Mouse (Mus musculus) spleen, postnatal 36 days (tissue): ENCODE results near the gene Sun1.

Source experiments
- DNase-seq, 2 experiments: peaks; one replicate each; pipeline ENCODE4 v3.0.0; 2022; ENCODE audit warnings: low spot score in 2 of 2, mixed read lengths in 1 of 2

The Sun1 gene

DNA sequence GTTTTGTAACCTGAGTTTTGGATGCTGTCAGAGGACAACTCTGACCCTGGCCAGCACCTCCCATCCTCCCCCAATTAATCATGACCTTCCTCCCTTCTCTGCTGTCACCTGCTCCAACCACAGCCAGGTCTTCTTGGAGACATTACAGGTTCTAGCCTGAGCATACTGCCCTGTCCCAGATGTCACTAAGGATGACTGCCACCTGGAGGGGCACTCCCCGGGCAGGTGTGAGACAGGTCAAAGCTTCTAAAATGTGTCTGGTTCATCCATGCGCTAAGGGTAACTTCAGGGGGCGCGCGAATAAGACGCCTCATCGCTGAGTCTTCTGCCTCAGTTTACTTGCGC, 51.3 kb downstream of the Sun1 start:
- no peak for DNase-seq

DNA sequence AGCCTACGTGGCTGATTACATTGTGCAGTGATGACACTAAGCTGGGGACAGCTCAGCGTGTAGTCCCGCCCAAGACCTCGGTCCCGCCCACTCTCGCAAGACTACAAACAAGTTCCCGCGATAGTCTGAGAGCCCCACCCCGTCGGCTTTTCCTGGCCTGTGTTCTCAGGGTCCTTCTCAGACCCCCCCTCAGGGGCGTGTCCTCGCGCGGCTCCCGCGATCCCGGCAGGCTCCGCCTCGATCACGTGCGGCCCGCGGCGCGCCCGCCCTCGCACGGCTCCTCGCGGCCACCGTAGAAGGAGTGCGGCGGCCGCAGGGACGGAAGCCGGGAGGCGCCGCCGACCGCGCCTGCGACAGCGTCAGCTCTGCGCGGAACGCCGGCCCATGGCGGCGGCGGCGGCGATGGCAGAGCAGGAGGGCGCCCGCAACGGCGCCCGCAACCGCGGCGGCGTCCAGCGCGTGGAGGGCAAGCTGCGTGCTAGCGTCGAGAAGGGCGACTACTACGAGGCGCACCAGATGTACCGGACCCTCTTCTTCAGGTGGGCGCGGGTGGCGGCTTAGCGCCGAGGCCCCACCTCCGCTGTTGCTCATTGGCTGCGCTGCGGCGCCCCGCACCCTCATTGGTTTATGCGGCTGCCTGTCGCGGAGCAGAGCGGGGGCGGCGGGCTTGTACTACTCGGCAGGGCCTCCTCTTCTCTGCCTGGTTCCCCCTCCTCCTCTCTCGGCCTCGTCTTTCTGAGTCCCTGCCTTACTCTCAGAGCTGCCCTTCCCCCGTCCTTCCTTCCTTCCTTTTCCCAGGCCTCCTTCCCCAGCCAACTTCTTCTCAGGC, 51.9 kb downstream of the Sun1 start, which contains the start of gene Get4:
Gene Get4 (plus strand): TSS at position 244 of the 829 bp plus-strand sequence.
- peak; percentile 99 to 100 for DNase-seq

DNA sequence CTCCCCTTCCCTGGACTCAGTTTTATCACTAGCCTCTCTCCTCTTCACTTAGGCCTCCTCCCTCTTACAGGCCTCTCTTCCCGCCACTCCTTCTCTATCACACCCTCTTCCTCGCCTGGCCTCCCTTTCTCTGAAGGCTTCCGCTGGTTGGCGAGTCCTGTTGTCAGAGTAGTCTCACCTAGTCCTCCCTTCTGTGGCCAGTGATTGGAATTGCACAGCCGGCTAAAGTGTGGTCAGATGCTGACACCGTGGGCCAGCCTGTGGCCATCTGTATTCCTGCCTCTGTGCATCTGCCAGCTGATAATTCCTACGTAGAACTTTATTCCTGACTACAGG, 52.4 kb downstream of the Sun1 start:
- no peak for DNase-seq

DNA sequence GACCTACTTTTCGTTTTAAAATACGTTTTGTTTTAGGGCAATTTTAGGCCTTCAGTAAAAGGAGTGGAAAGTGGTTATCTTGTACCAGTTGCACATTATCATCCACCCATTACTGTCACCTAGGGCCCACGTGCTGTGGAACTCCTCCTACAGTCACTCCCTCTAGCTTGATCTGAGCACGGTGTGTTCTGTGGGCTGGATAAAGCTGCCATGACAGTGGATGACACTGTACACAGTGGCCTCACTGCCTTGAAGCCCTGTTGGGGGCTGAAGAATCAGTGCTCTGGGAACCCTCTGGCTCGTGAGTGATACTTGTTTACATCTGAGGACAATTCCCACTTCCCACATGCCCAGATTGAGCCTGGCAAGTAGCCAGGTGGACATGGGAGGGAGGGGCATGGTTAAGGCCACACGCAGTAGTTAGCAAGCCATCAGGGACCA, 52.9 kb downstream of the Sun1 start:
- DNase-seq = peak; percentile 12 to 39

DNA sequence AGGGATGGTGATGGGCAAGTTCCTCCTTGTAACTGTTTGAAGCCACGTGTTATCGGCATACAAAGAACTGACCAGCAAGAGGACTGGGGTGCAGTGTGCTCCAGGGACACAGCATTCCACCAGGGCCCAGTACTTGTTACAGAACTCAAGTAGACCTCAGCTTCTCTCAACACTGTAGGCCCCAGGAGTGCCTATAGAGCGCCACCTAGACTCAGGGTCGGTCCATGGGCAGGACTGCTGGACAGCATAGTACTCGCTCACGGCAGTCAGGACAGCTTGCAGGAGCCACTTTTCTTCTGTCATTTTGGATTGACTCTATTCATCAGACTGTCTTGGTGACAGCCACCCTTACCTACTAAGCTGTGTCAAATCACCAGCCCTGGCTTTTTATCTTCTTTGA, 54.5 kb downstream of the Sun1 start:
- DNase-seq = no peak

DNA sequence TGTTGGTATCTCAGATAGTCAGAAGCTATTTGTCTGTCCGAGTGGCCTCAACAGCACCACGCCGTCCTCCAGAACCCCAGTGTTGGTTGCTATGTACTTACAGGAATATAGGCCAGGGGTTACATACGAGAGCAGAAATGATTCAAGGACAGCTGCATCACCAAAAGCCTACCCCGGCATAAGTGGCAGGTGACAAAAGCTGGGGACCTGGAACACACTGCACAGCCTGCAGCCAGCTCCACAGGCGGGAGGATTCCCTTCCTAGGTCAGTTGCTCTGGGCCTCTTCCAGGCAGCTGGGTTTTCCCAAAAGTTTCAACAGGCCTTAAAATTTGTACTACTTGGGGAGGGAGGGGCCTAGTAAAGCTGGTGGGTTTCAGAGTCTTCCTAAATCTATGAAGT, 55.3 kb downstream of the Sun1 start:
- DNase-seq = no peak

DNA sequence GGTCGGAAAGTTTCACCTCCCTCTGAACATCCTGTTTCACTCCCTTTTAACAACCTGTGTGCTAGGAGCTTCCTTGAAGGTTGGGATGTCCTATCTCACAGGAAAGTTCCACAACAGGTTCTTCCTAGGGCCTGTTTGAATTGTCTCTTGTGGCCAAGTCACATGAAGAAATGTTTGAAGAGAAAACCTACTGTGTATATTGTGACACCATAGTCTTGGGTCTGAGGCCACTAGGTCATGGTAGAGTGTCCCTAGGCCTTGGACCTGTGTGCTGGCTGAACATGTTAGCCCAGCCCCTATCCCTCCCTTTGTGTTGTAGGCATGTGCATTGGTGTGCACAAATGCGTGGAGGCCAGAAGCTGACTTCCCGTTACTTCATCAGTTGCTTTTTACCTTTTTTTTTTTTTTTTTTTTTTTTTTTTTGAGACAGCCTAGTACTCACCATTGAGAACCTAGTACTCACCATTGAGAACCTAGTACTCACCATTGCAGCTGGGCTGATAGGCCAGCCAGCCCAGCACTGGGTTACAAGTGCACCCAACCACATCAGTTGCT, 55.9 kb downstream of the Sun1 start:
- DNase-seq = peak in 1 of 2 experiments; percentile 17

DNA sequence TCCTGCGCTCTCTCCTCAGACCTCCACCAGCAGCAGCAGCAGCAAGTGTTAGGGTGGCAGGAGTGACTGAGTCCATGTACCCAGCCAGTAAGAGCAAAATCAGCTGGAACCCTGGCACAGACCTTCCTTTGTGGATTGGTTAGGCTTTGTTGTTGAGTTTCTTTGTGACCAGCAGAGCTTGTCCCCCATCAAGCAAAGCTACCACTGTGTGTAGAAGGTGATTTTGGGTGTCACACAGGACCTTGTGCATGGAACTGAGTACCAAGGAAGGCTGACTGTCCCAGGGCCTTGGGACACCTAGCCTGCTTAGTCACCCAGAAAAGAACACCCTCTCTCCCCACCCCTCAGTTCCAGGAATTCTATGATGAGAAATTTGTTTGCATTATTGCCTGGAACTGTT, 56.8 kb downstream of the Sun1 start:
- DNase-seq = no peak

DNA sequence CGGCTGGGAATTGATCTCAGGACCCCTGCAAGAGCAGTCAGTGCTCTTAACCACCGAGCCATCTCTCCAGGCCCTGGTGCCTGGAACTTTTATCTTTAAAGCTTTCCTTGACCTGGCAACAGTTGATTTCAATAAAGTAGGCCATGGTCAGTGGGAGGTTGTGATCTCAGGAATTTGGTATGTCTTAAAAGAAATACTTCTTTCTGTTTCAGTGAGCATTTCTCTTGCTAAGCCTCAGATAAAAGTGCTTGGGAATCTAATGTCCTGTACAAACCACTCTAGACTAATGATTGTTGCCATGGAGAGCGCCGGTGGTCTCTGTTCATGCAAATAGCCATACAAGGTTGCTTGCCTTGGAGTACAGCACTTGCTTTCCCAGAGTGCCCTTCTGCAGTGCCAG, 57.4 kb downstream of the Sun1 start:
- DNase-seq = no peak

DNA sequence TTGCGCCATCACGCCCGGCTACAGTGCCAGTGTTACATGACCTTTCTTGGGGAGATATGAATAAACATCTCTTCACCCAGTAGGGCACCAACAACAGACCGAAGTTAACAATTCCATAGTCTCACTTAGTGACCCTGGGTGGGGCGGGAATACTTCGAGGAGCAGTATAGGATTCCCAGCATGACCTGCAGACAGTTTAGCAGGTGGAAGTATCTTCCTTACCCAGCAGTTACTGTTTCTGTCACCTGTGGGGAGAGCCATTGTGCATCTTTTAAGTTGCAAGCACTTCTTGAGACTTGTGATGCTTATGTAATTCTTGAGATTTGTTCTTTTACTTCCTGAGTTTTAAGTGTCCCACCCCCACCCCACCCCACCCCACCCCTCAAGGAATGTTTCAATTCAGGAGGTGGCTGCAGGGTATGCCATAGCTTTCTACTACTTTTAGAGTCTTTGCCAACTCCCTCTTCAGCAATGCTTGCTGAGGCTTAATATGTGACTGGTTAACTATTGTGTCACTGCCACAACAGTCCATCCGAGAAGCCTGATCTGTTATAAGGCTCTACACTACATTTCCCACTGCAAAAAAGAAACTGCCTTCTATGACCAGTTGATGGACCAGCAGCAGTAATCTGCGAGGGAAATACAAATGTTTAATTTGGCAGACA, 58.1 kb downstream of the Sun1 start:
- no peak for DNase-seq

DNA sequence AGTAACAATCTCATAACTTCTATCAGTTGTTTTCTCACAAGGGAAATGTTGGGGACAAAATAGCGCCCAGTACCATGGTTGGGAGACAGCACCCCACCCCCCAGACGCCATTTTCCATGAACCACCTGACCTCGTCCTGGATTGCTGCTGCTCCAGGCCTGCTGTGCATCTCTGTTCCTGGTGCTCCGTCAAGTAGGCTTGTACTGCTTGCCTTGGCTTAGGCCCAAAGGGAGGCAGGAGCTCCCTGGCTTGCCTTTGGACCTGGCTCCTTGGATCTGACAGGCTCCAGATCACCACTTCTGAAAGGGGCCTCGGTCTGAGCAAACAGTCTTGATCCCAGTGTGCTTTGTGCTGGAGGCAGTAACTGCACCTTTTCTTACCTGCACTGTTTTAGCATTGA, 59.4 kb downstream of the Sun1 start:
- no peak for DNase-seq

DNA sequence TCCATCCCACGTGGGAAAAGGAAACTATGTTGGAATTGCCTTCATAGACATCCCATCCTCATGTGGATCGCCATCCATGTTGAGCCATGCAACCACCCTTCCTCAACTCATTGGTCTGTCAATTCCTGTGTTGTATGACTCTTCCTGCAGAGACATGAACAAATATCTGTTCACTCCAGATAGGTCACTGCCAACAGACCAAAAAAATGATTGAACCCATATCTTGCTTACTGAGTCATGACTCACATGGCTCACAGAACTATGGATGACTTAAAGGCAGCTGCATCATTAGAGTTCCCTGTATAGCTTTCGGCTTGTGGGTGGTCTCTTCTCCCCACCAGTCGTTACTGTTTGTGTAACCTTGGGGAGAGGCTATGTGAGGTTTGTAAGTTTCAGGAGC, 61.0 kb downstream of the Sun1 start:
- no peak for DNase-seq

DNA sequence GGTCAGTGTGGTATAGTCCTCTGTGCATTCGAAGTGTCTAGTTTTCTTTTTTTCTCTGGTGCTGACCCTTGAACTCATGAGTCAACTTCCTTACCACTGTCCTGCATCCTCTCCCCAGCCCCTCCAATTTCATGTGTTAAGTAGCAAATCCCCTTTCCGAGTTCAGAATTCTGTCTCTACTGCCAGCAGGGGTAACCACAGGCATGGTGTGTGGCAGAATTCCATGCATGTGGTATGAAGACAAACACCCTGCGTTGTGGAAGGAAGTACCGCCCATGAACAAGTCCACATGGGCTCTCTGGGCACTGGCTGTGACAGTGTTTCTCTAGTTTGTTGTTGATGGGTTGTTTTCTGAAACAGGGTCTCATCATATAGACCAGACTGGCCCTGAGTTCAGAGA, 67.2 kb downstream of the Sun1 start:
- no peak for DNase-seq

DNA sequence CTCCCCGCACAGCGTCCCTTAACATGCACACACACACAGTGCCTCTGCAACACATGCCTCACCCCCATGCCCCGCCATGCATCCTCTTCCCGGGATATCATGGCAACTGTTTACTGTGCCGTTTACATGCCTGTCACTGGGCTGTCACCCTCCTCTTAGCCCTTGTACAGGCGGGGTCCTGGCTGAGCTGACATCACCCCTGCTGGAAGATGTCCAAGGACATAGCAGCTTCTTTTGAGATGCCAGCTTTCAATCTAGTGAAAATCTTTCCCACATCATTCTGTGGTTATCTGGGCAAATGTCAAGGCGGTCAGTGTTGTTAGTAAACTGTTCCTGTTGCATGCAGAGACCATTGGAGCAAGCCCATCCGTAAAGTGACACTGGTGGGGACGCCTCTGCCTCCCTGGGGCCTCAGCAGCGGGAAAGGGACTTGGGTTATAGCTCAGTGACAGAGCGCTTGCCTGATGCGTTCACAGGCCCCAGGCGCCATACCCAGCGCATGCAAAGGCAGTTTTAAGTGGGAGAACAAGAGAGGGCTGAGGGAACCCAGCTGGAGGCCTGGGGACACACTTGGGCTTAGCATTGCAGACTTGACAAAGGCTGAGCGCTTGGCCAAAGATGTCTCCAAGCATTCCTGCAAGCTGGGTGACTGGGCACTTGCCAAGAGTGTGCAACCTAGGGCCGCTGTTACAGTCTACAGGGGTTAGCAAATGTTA, 70.5 kb downstream of the Sun1 start:
- DNase-seq = no peak

DNA sequence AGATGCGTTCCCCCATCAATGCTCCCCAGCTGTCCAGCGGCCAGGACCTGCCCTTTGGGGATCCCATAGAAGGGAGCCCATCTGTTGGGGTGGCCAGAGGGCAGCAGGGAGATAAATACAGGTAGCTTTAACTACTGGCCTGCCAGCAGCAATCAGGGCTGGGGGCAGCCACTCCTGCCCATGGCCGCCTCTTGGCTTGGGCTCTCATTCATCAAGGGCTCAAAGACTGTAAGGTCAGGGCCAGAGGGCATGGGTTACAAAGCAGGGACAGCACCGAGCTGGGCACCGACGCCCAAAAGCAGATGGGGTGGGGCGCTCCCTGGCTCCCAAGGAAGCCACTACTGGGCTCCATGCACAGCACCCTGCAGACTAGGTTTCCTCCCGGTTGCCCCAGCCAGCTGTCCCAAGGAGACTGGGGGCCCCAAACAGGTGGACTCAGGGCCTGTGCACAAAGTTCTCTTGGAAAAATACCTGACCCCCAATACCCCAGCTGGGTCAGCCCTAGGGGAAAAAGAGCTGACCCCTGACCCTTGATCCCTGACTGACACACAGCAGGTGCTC, 71.6 kb downstream of the Sun1 start:
- DNase-seq = no peak

DNA sequence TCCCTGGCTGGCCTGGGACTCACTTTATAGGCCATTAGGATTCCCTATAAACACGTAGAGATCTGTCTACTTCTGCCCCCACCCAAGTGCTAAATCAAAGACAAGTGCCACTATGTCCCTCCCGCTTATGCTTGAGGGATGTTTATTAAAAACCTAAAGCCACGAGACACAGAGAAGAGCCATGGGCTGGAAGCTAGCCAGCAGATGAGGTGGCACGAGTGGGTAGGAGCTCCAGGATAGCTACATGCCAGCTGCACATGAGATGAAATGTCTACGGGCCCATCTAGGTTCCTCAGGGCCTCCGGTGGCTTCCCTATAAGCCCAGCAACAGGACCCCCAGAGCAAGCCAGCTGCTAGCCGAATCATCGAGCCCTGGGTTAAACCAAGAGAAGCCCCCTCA, 76.8 kb downstream of the Sun1 start:
- no peak for DNase-seq

DNA sequence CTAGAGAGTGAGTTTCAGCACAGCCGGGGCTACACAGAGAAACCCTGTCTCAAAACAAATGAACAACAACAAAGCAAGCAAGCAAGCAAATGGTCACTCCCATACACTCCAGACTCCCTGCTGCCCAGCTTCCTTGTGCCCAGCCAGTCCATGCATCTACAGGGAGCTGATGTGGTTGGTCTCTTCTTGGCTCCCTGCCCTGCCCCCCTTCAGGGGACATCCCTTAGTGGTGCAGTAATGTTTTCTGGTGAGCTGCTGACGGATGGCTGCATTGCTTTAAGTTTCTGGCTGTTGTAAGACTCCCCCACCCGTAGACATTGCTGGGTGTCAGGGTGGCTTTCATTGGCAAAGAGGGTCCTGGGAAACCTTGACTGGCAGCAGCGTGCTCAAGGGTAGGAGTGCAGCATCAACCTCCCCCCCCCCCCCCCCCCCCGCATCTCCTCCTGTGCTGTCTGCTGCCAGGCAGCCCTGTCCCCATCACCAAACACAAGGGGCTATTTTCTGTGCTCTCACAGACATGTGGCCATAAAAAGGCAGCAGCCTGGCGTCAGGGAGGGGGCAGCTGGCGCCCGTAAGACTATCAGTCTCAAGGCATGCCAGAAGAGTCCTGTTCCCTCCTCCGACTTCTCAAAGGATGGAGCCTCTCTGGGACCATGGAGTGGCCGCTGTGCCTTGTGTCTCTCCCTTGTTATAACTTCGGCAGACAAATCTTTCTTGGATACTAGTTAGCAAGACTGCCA, 81.1 kb downstream of the Sun1 start:
- no peak for DNase-seq

DNA sequence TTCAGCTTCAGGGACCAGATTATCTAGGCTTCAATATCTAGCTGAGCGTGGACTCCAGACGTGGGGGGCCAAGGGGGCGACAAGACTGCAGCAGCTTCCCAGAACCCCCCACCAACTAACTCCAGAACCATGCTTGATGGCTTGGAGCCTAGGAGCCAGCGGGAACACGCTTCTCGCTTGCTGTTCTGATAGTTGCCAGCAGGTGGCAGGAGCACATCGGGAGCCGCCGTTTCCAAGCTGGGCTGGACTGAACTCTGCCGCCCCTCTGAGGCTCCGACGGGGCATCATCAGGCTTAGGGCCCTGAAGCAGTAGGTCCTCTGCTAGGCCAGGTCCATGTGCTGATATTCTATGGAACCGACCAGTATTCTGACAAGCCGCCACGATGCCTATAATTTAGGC, 81.8 kb downstream of the Sun1 start:
- peak; percentile 75 to 77 for DNase-seq

DNA sequence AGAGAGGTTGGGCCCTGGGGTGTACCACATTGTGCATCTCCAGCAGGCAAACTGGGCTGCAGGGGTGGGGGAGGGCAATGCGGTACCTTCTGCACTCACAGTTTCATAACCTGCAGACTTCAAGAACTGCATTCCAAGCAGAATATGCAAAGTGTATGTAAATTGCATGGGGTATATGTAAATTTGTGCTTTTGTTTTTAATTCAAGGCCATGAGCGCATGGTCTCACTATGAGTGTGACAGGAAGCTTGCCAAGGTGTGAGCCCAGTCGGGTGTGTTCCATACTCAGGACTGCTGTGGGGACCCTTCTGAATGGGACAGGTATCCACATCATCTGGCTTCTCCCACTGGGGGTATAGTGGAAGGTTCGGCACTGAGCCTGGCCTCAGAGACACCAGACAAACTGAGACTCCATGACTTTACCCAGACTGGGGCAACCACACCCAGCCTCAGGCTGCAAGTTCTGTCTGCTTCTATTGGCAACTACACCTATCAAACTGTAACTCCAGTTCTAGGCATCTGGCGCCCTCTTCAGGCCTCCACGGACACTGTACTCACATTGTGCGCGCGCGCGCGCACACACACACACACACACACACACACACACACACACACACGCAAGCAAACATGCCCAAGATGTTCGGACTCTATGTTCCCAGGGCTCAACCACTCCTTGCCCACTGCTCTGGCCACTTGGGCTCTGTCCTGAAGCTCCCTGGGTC, 83.2 kb downstream of the Sun1 start:
- DNase-seq = no peak

DNA sequence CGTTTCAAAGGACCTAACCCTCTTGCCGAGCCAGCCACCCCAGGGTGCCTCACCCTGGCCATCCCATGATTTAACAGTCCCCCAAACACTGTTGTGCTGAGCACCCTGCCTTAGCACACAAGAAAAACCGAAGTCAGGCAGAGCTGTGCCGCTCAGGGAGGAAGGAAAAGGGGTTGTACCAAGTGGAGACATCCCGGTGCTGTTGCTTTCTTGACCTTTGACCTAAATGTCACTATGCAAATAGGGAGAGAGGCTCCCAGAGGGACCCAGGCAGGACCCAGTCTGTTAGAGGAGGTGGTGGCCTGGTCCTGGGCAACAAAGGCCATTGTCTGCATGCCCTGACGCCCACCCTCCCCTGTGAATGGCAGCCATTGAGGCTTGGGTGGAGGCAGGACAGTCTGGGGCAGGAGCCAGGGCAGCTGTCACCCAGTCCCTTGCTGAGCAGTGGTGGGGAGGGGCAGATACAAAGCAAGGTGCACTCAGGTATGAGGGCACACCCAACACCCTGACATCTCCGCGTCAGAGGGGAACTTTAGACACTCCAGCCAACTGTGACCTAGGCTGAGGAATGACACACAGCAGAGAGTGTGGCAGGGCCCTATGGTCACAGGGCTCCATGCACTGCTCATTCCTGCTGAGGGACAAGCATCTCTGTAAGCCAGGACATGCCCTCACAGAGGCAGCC, 85.1 kb downstream of the Sun1 start:
- DNase-seq = peak; percentile 40 to 55
